Mouse (Mus musculus) granulocyte monocyte progenitor cell, adult 5-6 weeks (primary cell): ENCODE data around the gene Foxn4. TPM values are rescaled to one million over a fixed set of nuclear protein-coding genes. Genes with fewer than 3 reads are reported as not detected.

Experiments
- ATAC-seq: replicated peaks from 2 replicates; pipeline ENCODE4 v1.8.0; 2016; ENCODE audit warnings: mild to moderate bottlenecking, moderate TSS enrichment, inconsistent platforms; ENCODE audit not compliant: poor library complexity, severe bottlenecking
- total RNA-seq, 2 experiments: library from RNA; stranded (forward) in 1 of 2; stranded (reverse) in 1 of 2; fragments of 200-712, 200-1000 nt in 1 of 2; fragments of >200 nt in 1 of 2; fragmentation: Nextera tagmentation in 1 of 2; gene quantifications; 2 replicates each; pipeline ENCODE4 v1.2.3; 2014 to 2017

Gene Foxn4
- total RNA-seq, 2 experiments from 2014 or later, result not detected

DNA sequence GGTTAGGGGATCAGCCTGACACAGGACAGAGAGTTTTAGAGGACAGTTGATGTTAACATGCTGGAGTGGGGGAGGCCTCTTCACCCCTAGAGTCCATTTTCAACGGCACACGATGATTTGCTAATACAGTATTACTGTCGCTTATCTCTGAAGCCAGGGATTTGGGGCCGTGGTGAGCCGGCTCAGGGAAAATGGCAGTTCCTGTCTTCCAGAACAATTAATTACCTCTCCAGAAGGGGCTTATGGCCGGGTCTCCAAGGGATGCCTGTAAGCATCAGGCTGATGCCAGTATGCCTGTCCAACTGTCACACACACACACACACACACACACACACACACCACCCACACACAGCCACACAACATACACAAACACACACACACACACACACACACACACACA lies 8.7 kb upstream of the Foxn4 start:
- ATAC-seq, result no peak

DNA sequence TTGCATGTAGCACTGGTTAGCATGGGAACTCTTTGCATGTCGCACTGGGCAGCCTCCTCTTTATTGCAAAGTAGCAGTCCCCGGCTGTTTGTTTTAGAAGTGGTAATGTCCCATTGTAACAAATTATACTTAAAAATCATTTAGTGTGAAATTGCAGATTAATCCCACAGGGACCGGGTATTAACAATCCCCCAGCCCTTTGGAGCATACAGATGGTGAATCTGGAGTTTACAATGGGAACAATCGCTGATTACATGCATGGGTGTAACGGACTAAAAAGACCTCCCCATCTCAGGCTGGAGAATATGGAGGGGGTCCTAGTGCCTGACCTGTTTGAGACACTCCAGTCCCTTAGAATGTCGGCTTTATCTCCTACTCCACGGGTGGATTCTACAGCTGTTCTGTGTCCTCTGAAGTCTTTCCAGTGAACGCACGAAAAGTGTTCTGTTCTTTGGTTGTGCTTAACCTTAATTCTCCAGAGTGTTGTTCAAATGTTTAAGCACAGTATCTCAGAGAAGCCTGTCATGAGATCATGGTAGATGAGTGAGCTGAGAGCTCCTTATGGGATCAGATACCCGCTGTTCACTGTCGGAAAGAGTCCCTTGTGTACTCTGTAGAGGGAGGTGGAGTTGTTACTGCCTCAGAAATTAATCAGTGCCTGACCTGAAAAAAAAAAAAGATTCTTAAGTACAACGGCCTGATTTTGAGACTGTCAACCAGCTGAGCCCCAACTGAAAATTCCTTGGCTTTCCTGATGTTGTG lies 6.0 kb upstream of the Foxn4 start:
- no peak for ATAC-seq

DNA sequence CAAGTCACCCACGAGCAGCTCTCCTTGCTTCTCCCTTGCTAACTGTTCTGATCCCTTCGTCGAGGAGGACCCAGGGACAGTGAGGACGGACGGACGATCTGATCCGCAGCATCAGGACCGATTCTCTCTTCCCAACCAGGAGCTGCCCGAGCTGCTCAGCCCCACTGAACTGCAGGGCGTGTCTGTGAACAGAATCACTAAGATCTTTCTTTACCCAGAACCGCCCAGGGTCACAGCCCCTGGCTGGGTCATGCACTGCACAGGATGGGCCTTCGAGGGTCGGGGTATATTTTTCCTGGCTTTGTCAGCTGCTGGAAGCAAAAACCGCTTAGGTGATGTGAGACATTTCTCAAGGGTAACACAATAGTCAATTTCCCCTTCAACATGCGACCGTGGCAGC lies 2.4 kb upstream of the Foxn4 start:
- no peak for ATAC-seq

DNA sequence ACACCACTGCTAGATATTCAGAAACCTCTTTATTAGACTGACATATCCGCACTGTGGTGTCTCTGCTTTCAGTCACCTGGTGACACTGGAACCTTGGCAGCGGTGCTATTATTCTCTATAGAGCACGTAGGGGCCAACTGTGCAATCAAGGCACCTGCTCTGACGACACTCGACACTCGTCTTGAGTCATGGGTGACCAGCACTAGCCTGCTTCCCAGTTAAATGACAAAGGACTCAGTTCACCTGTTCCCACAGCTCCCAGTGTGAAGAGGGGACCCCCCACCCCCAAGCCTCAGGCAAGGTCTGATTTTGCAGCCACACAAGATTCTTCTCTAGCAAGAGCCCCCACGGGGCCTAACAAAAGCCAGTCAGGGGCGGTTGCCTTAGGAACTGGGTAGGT lies 1.7 kb upstream of the Foxn4 start:
- no peak for ATAC-seq

DNA sequence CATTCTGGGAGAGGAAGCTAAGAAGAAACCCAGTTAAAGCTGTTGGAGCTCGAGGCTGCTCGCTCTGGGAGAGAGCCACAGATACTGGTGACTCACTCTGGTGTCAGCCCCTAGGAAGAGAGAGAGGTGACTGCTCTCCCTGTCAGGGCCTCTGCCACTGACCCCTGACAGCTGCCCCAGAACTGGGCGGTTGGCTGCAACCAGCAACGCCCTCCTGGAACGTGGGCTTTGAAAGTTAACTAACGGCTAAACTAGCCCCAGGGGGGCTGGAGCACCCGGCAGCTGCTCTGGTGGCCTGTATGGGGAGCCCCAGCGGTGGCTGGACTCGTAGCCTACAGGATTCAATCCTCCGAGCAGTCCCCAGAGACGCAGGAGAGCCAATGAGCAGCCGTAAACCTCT lies 3.6 kb downstream of the Foxn4 start:
- ATAC-seq, result peak; percentile 31; the same call in 1 of the 2 replicates

DNA sequence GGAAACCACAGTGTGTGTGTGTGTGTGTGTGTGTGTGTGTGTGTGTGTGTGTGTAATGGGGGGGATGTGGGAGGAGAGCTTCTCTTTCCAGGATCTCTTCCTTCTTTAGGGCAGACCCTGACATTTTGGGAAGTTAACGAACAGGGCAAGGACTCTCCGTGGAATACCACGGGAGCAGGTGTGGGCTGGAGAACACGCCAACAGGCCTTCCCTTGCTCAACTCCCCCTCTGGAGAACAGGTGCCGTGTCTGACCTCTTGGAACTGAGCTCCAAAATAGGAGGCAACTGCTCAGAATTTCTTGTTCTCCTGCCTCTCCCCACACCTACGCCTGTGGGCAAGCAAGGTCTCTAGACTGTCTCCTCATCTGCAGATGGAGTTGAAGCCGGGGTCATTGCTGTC lies 4.1 kb downstream of the Foxn4 start:
- no peak for ATAC-seq

DNA sequence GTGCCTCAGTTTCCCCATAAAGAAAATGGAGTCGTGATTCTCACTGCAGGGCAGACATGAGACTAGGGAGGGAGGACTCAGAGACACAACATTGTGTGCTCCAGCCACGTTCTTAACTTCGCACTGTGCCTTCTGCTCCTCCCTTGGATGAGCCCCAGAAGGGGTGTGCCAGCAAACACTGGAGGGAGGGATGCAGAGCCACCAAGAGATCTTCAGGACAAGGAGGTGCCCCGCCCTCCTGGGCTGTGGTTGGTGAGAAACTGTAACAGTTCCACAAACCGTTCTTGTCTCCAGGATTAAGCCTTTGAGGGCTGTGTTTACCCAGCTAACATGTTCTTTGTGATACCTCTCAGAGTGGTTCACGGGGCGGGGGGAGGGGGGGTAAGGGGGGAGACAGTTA lies 5.0 kb downstream of the Foxn4 start:
- ATAC-seq, result no peak

DNA sequence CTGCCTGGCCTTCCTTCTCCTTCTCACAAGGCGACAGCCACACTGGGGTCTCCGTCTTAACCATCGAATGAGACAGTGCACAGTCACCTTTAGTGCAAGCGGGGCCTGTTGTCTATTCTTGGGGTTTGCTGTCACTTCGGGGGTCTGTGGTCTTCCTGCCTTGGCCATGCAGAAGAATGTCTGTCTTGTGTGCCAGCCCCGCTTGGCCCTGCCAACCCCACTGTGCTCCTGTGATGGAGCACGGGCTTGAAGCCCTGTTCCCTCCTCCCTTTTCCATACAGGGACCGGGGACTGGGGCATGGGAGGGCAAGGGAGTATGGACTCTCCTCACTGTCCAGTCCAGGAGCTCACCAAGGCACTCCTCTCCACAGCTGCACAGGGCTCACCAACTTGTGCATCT lies 8.8 kb downstream of the Foxn4 start:
- no peak for ATAC-seq

DNA sequence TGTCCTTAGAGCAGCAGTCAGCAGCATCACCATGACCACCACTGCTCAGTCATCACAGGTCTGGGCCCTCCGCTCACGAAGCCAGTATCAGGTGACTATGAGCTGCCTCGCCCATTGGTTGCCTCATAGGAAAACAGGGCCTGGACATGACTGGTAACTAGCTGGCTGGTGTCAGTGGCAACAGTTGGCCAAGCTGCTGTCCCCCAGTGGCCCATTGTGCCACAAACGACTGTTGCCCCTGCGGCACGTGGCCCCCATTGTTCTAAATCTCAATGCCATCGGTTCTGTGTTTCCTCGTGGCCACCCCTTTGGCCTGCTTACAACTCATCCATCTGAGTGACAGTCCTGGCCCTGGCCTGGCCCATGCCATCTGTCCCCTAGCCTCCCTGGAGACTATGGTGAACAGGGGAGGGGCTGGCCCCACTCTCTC lies 9.6 kb downstream of the Foxn4 start:
- ATAC-seq, result no peak

DNA sequence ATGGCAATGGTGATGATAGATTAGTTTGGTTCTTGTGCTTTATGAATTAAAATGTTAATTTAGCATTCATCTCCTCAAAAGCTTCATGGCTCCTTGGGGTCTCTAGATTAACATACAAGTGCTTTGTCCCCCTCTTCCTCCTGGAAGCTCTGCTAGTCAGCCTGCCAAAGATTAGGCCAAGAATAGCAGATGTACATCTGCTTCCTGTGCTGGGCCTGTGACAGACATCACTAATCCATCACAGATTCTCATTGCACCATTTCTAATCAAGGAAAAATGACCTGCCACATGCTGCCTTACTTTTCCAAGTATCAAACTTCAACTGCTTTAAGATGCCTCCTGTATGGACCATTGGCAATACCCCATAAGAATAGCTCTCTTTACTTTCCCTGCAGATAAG lies 12.1 kb downstream of the Foxn4 start:
- no peak for ATAC-seq

DNA sequence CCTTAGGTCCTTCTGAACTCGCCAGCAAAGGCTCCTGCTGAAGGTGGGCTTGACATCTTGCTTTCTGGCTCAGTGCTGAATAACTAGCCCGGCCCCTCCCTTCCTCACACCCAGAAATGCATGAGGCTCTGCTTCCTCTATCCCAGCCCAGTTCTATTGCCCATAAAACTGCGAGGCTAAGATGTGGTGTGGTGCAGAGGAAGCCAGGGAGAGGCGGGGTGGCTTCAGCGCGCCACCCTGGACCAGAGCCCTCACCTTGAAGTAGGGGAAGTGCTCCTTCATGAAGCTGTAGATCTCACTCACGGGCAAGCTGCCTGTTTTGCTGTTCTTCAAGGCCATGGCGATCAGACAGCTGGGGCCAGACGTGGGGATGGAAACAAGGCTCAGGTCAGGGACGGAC lies 14.1 kb downstream of the Foxn4 start:
- ATAC-seq, result peak; percentile 48

DNA sequence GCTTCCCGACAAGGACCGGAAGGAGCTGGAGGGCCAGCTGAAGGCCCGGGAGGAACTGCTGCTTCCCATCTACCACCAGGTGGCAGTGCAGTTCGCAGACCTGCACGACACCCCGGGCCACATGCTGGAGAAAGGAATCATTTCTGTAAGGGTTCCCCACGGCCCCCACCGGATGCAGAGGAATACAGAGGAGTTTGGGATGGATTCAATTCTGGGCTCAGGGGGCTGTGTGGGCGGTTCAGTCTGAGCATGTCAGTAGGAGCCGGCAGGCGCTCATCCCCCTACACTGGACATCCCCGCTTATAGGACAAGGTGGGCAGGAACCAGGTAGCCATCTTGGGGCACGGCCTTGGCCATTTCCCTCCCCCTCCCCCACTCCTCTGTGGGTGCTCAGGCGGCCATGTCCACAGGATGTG lies 25.4 kb downstream of the Foxn4 start:
- peak; percentile 73 for ATAC-seq

DNA sequence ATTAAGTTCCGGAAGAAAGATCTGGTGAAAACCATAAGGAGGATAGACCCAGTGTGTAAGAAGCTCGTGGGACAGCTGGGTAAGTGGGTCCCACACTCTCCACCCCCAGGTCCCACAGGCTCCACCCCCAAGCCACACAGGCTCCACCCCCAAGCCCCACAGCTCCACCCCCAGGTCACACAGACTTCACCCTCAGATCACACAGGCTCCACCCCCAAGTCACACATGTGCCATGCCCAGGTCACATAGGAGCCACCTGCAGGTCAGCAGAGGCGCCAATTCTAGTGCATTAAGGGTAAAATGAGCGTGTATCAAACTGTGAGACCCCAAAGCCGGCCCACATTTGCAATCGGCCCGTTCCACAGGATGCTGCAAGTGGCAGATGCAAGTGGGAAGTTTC lies 27.1 kb downstream of the Foxn4 start:
- ATAC-seq, result no peak

DNA sequence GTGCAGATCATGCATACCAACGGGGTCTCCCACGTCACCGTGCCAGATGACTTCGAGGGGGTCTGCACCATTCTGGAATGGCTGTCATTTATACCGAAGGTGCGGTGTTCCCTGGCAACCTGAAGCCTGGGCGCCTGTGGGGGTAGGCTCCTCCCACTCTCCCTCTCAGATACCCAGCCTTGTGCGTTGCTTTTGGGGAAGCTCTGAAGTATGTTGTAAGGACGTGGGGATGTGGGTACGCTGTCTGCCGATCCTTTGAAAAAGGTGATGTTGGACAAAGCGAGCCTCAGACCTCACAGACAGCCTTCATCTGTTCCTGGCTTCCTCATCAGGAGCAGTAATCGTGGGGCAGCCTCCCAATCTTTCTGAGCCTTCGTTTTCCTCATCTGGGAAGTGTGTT lies 33.9 kb downstream of the Foxn4 start:
- ATAC-seq, result peak; percentile 87

DNA sequence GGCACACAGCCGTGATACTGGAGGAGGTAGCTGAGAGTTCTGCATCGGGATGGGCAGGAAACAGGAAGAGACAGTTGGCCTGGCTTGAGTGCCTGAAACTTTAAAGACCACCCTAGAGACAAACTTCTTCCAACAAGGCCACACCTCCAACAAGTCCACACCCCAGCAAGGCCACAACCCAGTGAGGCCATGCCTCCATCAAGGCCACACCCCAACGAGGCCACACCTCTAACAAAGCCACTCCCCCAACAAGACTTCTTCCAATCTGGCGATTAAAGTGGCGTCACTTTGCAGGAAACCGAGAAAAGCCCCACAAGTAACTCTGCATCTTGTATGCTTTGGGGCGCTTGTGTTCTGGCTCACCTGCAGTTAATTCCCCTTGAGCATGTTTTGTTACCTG lies 34.7 kb downstream of the Foxn4 start:
- ATAC-seq, result peak; percentile 70

DNA sequence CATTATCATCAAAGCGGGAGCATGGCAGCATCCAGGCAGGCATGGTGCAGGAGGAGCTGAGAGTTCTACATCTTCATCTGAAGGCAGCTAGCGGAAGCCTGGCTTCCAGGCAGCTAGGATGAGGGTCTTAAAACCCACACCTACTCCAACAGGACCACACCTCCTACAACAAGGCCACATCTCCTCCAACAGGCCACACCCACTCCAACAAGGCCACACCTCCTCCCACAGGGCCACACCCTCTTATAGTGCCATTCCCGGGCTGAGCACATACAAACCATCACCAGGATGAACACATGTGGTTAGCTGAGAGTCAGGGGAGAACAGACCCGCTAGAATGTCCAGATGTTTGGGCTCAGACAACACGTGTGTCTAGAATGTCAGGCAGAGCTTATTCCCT lies 44.7 kb downstream of the Foxn4 start:
- no peak for ATAC-seq

DNA sequence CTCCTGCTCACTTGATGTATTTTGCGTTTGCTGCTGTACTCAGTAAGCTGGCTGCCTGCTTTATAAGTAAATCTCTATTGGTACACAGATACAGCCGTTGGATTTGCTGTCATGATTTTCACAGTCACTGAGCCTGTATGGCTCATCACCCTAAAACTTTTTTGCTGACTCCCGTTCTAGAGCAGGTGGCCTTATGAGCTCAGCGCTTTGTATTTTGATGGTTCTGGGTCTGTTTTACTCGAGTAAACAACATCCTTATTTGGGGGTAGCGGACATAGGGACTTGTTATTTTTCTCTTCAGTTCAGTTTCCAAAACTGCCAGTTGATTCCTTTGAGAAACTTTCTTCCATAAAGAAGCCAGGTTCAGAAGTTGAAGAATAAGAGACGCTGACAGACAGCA lies 47.6 kb downstream of the Foxn4 start:
- ATAC-seq, result no peak

DNA sequence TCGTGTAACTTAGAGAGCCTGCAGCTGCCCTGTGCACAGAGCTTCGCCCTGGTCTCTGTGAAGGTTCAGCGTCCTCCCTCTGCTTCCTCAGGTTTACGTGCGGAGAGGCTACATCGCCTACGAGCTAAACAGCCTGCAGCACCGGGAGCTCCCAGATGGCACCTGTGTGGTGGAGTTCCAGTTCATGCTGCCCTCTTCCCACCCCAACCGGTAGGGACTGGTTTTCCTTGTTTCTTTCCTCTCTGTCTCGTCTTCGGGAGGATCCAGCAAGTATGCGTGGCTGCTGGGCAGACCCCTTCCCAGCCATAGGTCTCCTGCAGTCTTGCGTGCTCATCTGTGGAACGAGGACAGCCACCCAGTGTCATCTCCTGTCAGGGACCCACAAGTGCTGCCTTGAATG lies 54.8 kb downstream of the Foxn4 start:
- no peak for ATAC-seq

DNA sequence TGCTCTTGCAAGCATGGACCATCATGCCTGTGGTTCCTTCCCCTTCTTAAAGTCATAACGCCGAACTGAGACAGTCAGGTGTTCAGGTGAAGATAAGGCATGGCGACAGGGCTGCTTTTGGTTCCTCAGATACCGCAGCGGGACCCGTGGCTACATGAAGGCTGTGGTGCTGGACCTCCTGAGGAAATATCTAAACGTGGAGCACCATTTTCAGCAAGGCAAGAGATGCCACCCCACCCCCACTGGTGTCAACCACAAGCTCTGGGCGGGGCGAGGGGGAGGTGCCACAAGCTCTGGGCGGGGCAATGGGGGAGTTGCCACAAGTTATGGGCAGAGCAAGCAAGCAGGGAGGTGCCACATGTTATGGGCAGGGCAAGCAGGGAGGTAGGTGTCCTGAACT lies 60.4 kb downstream of the Foxn4 start:
- peak; percentile 78 for ATAC-seq

DNA sequence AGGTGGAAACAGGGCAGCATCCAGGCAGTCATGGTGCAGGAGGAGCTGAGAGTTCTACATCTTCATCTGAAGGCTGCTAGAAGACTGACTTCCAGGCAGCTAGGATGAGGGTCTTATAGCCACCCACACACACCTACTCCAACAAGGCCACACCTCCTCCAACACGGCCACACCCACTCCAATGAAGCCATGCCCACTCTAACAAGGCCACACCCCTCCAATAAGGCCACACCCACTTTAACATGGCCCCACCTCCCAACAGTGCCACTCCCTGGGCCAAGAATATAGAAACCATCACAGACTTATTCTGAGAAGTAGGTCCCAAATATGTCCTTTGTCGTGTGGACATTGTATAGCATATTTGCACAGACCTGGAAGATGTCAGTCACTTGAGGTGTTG lies 67.4 kb downstream of the Foxn4 start:
- no peak for ATAC-seq
